Mouse (Mus musculus) hindbrain, postnatal 0 days (tissue): Measurements from ENCODE around the gene Incenp. TPM values are rescaled to one million over a fixed set of nuclear protein-coding genes. Genes with fewer than 3 reads are reported as not detected.
"Not testable (repeated sequence)": the region's sequence is repeated elsewhere in the genome, so short reads cannot be mapped to it uniquely, and the experiment has no call there.

Experiments used
- ATAC-seq: fragments of 200-750 bp; cut with Nextera tagmentation; 2 replicates; pipeline ENCODE4 v1.8.0; 2017; ENCODE audit warnings: mild to moderate bottlenecking, moderate TSS enrichment, moderate library complexity
- DNase-seq: peaks from one replicate; pipeline ENCODE4 v3.0.0-alpha.2; 2015; ENCODE audit warnings: low spot score
- H3K27ac ChIP-seq: fragments of 300-500 bp; sonication (generic); 2 replicates; pipeline ENCODE4 v1.5.1; 2014; ENCODE audit warnings: mild to moderate bottlenecking
- H3K27me3 ChIP-seq: fragments of 300-500 bp; sonication (generic); 2 replicates; pipeline ENCODE4 v1.6.1; 2014; ENCODE audit warnings: low read length, mixed read lengths; ENCODE audit not compliant: insufficient read depth
- H3K36me3 ChIP-seq: fragments of 300-500 bp; sonication (generic); 2 replicates; pipeline ENCODE4 v1.6.1; 2014; ENCODE audit warnings: low read length, mixed read lengths; ENCODE audit not compliant: insufficient read depth
- H3K4me1 ChIP-seq: fragments of 300-500 bp; sonication (generic); 2 replicates; pipeline ENCODE4 v1.6.1; 2014; ENCODE audit warnings: antibody characterized with exemption, low read length, mixed read lengths; ENCODE audit not compliant: insufficient read depth
- H3K4me2 ChIP-seq: fragments of 300-500 bp; sonication (generic); 2 replicates; pipeline ENCODE4 v1.6.1; 2014; ENCODE audit warnings: low read depth, mild to moderate bottlenecking, low read length, moderate library complexity, mixed read lengths
- H3K4me3 ChIP-seq: fragments of 300-500 bp; sonication (generic); 2 replicates; pipeline ENCODE4 v1.5.1; 2014; ENCODE audit warnings: low read length
- H3K9ac ChIP-seq: fragments of 300-500 bp; sonication (generic); replicated peaks from 2 replicates; pipeline ENCODE4 v1.6.1; 2014; ENCODE audit warnings: mild to moderate bottlenecking, low read length, moderate library complexity, mixed read lengths
- H3K9me3 ChIP-seq: fragments of 300-500 bp; sonication (generic); 2 replicates; pipeline ENCODE4 v1.6.1; 2016; ENCODE audit warnings: low read length, mixed read lengths
- CTCF ChIP-seq: IDR thresholded peaks from 2 replicates; pipeline ENCODE4 v1.5.1; 2016; ENCODE audit warnings: antibody characterized with exemption, control low read depth, low read depth
- WGBS: fragments of 180-500 bp; shearing (Covaris S2); extraction: QIAGEN DNeasy Blood & Tissue Kit; methylation state at CpG from one replicate; pipeline ENCODE4 v1.1.7; 2014; 5-methylcytosine and 5-hydroxymethylcytosine counted together
- polyA plus RNA-seq: library from polyadenylated mRNA; unstranded; fragments of >200 nt; fragmentation: Nextera tagmentation; extraction: Ambion mirVana; gene quantifications from 2 replicates; pipeline ENCODE4 v1.2.1, GENCODE M21; 2015
- total RNA-seq: library from RNA; depleted of rRNA; stranded (reverse); fragments of >200 nt; gene quantifications from 2 replicates; pipeline ENCODE4 v1.2.3, GENCODE M21; 2014

Incenp gene
- total and polyA plus RNA-seq, 2 experiments from 2014 or later: 16.2 to 27.2 TPM

DNA sequence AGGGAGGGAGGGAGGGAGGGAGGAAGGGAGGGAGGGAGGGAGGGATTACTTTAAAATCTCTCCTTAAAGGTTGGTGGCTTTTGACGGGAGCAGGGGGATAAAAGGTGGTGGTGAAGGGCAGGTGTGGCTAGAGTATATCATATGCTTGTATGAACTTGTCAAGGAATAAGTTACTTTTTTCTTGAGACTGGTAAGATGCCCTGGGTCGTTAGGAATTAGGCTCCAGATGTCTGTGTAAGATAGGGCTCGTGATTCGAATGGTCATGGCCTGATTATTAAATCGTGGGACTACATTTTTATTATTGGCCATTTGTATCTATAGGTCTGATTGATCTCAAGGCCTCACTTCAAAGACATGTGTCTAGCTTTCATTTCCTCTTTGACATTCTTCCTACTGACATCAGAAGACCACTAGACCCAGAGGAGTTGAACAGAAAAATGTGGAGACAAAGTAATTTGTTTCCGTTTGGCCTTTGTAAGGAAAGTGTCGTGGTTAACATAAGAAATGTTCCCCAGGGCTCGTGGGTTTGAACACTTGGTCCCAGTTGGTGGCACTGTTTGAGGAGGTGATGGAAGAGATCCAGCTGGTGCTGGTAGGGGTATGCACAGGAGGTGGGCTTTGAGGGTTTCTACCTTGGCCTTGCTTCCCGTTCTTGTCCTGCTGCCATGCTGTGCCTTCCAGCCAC, 19.0 kb upstream of the Incenp start:
- DNase-seq (no peak), ATAC-seq (no peak)
- no peaks in the 10 kb centered on the region for H3K27me3 ChIP-seq
- no peak overlapping the region for H3K27ac ChIP-seq
- H3K9me3 ChIP-seq: no peaks in the 10 kb centered on the region
- no peak overlapping the region for H3K4me2 ChIP-seq
- H3K4me1 ChIP-seq: peaks cover 15% of the 10 kb centered on the region
- H3K4me3 ChIP-seq: no peak overlapping the region
- whole genome bisulfite sequencing: 58% methylated on average over 9 of the region's 9 CpGs
- no peak overlapping the region for H3K9ac ChIP-seq
- no peak for TF ChIP-seq CTCF
- no peaks in the 10 kb centered on the region for H3K36me3 ChIP-seq

DNA sequence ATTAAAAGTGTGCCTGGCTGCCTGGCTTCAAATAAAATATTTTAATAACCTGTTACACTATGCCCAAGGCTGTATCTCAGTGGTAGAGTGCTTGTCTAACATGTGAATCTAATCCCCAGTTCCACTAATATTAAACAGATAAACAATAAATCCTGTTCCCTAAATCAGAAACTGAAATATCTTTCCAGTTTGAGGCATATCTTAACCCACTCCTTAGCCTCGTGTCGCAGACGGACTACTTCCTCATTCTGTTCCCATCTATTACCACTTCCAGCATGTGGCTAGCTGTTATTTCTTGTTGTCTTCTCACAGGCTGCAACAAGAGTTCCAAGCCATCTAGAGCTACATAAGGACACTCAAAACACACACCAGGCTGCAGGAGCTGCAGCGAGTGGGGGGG, 18.4 kb upstream of the Incenp start:
- Histone ChIP-seq H3K9ac (no peak overlapping the region), H3K27me3 (no peaks in the 10 kb centered on the region), H3K4me2 (no peak overlapping the region), H3K36me3 (no peaks in the 10 kb centered on the region), H3K9me3 (no peaks in the 10 kb centered on the region), H3K4me3 (no peak overlapping the region), H3K27ac (no peak overlapping the region), H3K4me1 (peaks cover 14% of the 10 kb centered on the region)
- ATAC-seq: no peak
- DNase-seq: no peak
- WGBS: 83% methylated on average over 3 of the region's 4 CpGs
- TF ChIP-seq CTCF: no peak

DNA sequence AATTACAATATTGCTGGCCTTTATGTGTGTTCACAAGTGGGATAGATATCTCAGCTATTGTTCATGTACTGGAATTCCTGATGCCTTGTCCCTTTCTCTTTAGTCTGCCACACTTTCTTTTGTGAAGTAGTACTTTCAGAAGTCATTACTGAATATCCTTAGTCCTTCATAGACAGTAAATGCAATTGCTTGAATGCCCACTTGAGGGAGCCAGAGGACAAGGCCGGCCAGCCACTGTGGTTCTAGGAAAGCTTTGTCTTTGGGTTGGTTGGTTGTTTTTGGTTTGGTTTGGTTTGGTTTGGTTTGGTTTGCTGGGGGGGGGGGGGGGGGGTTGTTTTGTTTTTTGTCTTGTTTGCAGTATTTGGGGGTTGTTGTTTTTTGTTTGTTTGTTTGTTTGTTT, 16.6 kb upstream of the Incenp start:
- H3K9ac ChIP-seq: no peak overlapping the region
- TF ChIP-seq CTCF: peak; percentile 94
- H3K36me3 ChIP-seq: no peaks in the 10 kb centered on the region
- H3K27me3 ChIP-seq: no peaks in the 10 kb centered on the region
- 0% methylated on average over 1 of the region's 1 CpGs for WGBS
- H3K27ac ChIP-seq: no peak overlapping the region
- H3K9me3 ChIP-seq: no peaks in the 10 kb centered on the region
- H3K4me2 ChIP-seq: no peak overlapping the region
- ATAC-seq (peak; percentile 62), DNase-seq (peak; percentile 86)
- no peaks in the 10 kb centered on the region; the same call in 1 of the 2 replicates for H3K4me1 ChIP-seq
- H3K4me3 ChIP-seq: no peak overlapping the region

DNA sequence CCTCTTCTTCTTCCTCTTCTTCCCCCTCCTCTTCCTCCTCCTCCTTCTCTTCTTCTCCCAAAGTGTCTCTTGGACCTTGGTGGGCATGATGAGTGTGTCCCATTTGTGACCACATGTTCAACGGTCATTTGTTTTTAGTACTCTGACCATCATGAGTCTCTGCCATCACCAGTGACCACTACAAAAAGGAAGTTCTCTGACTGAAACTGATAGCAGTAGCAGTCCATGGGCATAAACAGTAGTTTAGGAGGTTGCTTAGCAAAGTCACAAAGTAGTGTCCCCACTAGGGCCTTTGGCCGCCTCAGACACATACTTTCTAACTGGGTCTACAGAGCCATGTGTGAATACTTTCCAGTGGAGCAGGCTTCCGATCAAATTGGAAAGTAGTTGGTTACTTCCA, 15.0 kb upstream of the Incenp start:
- H3K4me1 ChIP-seq: no peaks in the 10 kb centered on the region; the same call in 1 of the 2 replicates
- DNase-seq (no peak), ATAC-seq (no peak)
- no peak overlapping the region for H3K27ac ChIP-seq
- no peaks in the 10 kb centered on the region for H3K27me3 ChIP-seq
- H3K36me3 ChIP-seq: no peaks in the 10 kb centered on the region
- no peak overlapping the region for H3K4me2 ChIP-seq
- 80% methylated on average over 3 of the region's 3 CpGs for WGBS
- no peak overlapping the region for H3K9ac ChIP-seq
- no peak for TF ChIP-seq CTCF
- H3K9me3 ChIP-seq: no peaks in the 10 kb centered on the region
- no peak overlapping the region for H3K4me3 ChIP-seq

DNA sequence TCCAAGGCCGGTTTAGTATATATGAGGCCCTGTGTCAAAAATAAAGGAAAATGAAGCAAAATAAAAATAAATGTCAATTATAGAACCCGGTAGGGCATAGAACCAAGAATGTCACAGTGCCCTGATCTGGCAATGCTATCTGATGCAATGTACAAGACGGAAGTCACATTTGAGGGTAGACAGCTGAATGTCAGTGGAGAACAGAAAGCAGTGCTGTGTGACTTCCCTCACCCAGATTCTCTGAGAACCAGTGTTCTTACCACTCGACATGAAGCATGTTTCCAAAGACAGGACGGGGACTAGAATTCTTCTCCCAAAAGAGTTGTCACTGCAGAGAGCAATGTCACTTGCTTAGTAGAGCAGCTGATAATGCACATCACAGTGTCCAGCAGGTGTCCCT, 14.4 kb upstream of the Incenp start:
- H3K27me3 ChIP-seq: no peaks in the 10 kb centered on the region
- no peaks in the 10 kb centered on the region for H3K36me3 ChIP-seq
- no peak overlapping the region for H3K27ac ChIP-seq
- no peak for DNase-seq
- ATAC-seq: no peak
- WGBS: 85% methylated on average over 5 of the region's 5 CpGs
- H3K9me3 ChIP-seq: no peaks in the 10 kb centered on the region
- no peak overlapping the region for H3K9ac ChIP-seq
- no peak for TF ChIP-seq CTCF
- H3K4me1 ChIP-seq: no peaks in the 10 kb centered on the region; the same call in 1 of the 2 replicates
- H3K4me3 ChIP-seq: no peak overlapping the region
- H3K4me2 ChIP-seq: no peak overlapping the region

DNA sequence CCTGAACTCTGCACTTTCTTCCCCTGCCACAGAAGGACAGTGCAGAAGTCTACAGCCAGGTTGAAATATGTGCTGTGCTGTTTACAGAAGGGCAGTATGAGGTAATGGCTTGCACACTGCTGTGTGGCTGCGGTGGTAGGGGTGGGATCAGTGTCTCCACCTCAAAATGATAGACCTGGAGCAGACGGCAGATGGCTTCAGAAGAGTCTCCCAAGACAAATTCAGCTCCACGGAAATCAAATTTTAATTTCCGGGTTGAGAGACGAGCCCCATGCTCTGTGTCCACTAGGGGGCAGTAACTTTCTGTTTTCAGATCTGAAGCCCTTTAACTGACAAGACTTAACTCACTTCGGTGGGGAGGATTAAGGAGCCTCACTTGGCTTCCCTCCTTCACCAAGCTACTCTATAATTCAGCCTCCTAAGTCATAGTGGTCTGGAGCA, 12.0 kb upstream of the Incenp start:
- Histone ChIP-seq H3K4me2 (peak overlapping the region; percentile 39), H3K9ac (no peak overlapping the region), H3K4me3 (no peak overlapping the region), H3K9me3 (no peaks in the 10 kb centered on the region), H3K27me3 (no peaks in the 10 kb centered on the region), H3K36me3 (no peaks in the 10 kb centered on the region), H3K4me1 (no peaks in the 10 kb centered on the region; the same call in 1 of the 2 replicates), H3K27ac (no peak overlapping the region)
- peak; percentile 78 for TF ChIP-seq CTCF
- ATAC-seq: peak; percentile 79
- DNase-seq: peak; percentile 87
- 12% methylated on average over 6 of the region's 6 CpGs for WGBS

DNA sequence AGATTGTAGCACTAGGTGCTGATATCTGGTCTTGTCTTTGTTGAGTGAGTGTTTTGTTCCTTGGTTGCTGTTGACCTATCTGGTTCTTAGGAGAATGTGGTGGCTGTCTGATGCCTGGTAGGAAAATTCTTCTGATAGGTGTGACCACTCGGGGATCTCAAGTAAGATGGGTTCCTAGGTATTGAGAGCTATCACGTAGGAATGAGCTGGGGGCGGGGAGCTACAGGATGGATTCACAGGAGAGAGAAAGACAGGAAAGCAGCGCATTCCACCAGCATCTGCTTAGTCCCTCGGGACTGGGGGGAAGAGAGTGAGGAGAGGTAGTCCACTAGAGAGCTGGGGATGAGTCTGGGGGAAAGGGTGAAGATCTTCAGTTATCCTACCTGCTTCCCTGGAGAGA, 10.0 kb upstream of the Incenp start:
- TF ChIP-seq CTCF: no peak
- DNase-seq (no peak), ATAC-seq (no peak)
- H3K4me1 ChIP-seq: no peaks in the 10 kb centered on the region; the same call in 1 of the 2 replicates
- no peak overlapping the region for H3K9ac ChIP-seq
- WGBS: 79% methylated on average over 5 of the region's 5 CpGs
- H3K9me3 ChIP-seq: no peaks in the 10 kb centered on the region
- H3K36me3 ChIP-seq: no peaks in the 10 kb centered on the region
- no peak overlapping the region for H3K27ac ChIP-seq
- no peaks in the 10 kb centered on the region for H3K27me3 ChIP-seq
- H3K4me3 ChIP-seq: no peak overlapping the region
- no peak overlapping the region for H3K4me2 ChIP-seq

DNA sequence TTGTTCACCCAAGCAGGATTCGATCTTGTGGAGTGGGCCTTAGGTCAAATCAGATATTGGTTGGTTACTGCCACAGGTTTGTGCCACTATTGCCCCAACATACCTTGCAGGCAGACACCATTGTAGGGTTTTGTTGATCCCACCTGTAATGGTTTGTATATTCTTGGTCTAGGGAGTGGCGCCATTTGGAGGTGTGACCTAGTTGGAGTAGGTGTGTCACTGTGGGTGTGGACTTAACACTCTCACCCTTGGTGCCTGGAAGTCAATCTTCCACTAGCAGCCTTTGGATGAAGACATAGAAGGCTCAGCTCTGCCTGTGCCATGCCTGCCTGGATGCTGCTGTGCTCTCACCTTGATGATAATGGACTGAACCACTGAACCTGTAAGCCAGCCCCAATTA, 1.3 kb upstream of the Incenp start:
- WGBS: 95% methylated on average over 2 of the region's 2 CpGs
- not testable (repeated sequence) for H3K4me3 ChIP-seq

More for the DNA sequence above, 1.3 kb upstream of the Incenp start:
- DNase-seq, H3K27me3 ChIP-seq, H3K36me3 ChIP-seq, H3K4me2 ChIP-seq, H3K27ac ChIP-seq, H3K9me3 ChIP-seq, ATAC-seq, H3K9ac ChIP-seq: not testable (repeated sequence)
- 0 out of 2 replicates have a peak, but pooled peaks cover 12% of the 10 kb centered on the region for H3K4me1 ChIP-seq
